Mouse (Mus musculus): ENCODE data around the gene Gm28729. TPM values are rescaled to one million over a fixed set of nuclear protein-coding genes. Genes with fewer than 3 reads are reported as not detected.
"Not testable (repeated sequence)": the region's sequence is repeated elsewhere in the genome, so short reads cannot be mapped to it uniquely, and the experiment has no call there.

The Gm28729 gene
- total RNA-seq, 2 experiments from 2014 or later: 0.38 to 0.81 TPM

DNA sequence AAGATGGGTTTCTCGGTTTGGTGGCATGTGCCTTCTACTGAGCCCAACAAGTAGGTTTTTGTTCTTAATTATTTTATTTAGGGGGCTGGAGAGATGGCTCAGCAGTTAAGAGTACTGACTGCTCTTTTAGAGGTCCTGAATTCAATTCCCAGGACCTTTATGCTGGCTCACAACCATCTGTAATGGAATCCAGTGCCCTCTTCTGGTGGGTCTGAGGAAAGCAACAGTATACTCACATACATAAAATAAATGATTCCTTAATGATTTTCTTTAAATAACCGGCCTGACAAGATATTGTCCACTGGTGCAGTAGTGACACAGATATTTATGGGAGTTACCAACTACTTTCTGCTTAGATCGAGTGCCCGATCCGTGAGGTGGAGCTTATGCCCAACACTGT, 1.9 kb downstream of the Gm28729 start:
- DNase-seq (ENCODE audit: low spot score in 2 of 2): no peak

DNA sequence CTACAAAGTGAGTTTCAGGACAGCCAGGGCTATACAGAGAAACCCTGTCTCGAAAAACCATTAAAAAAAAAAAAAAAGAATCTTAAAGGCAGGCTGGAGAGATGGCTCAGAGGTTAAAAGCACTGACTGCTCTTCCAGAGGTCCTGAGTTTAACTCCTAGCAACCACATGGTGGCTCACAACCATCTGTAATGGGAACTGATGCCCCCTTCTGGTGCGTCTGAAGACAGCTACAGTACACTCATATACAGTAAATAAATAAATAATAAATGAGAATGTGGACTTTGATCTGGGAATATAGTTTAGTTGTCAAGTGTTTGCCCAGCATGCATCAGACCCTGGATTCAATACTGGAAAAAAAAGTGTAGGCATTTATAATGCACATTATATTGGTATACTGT, 3.5 kb downstream of the Gm28729 start:
- DNase-seq (ENCODE audit: low spot score in 2 of 2): not testable (repeated sequence)

GRCm38 (mm10) chr9:96517429-96517828, 7.6 kb downstream of the Gm28729 start:
- DNase-seq (ENCODE audit: low spot score in 2 of 2): no peak

- DNase-seq (ENCODE audit: low spot score in 2 of 2): no peak
Observed at GRCm38 (mm10) chr9:96516806-96517205, 8.3 kb downstream of the Gm28729 start.

- no peak for DNase-seq (ENCODE audit: low spot score in 2 of 2)
Observed at GRCm38 (mm10) chr9:96515737-96516136, 9.3 kb downstream of the Gm28729 start.

- DNase-seq (ENCODE audit: low spot score in 2 of 2): no peak
Observed at GRCm38 (mm10) chr9:96514278-96514677, 10.8 kb downstream of the Gm28729 start.

- DNase-seq (ENCODE audit: low spot score in 2 of 2): peak; percentile 55 to 76
Observed at GRCm38 (mm10) chr9:96506011-96506498, 19.0 kb downstream of the Gm28729 start.

DNA sequence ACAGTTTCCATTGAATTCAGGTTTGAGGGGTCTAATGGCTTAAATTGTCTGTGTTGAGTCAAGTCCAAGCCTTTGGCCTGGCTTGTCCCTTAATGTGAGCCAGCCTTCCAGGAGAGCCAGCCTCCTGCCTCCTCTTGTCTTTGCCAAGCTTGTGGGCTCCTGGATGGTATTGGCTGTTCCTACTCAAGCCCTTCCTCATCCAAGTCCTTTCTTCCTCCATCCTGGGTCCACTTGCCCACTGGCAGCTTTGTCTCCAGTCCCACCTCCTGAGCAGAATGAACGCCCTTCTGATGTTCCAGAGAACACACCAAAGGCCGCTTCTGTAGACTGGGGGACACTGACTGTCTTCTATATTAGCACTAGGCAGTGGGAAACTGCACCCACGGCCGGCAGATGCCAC, 19.9 kb downstream of the Gm28729 start:
- no peak for DNase-seq (ENCODE audit: low spot score in 2 of 2)

DNA sequence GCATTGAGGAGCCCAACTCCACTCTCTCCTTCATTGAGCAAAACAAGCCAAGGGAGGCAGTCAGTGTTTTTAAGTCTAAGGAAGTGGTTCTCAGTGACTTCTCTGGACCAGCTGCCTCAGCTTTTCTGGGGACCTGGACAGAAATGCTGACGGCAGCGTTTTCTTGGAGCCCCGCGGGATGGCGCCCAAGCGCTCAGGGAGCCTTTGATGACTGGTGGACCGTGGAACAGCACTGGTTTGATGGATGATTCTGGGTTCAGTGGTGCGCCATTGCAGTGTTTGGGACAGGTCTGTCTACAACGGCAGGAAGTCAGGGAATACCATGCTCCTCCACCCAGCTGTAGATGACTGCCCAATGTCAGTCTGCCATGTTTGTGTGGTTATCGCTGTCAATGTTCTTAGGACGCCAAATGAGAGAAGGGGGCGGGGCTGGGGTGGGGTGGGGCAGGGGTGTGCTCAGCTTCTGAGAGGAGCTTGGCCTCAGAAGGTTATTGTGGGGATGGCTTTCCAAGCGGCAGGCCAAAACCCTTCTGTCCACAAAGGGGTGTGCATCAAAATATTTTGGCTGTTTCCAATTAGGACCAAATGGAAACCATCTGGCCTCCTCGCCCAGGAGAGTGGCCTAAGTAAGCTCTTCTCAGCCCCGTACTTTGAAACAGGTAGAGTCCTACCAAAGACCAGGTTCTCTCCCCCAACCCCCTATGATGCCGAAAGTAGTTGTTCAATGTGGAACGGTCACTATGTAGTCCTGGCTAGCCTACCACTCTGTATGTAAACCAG, 20.8 kb downstream of the Gm28729 start:
- no peak for DNase-seq (ENCODE audit: low spot score in 2 of 2)

- peak in 1 of 2 experiments; percentile 37 for DNase-seq (ENCODE audit: low spot score in 2 of 2)
Observed at GRCm38 (mm10) chr9:96502856-96503610, 22.0 kb downstream of the Gm28729 start.

GRCm38 (mm10) chr9:96501217-96501616, 23.8 kb downstream of the Gm28729 start:
- DNase-seq (ENCODE audit: low spot score in 2 of 2): no peak

DNA sequence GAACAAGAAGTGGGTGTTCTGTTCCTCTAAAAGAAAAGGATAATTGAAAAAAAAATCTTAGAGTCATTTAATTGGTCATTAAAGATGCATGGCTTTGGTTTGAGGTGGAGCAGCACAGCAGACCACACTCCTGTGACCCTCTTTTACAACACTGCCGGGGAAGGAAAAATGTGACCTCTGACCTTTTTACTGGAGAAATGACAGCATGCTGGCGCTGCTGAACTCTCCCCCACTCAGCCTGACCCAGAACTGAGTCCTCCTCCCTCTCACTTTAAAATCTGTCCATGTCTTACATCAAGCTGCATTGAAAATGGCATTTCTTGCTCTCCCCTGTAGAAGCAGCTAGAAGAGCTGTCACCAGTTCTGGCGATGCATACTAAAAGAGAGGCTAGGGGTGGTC, 31.9 kb downstream of the Gm28729 start:
- DNase-seq (ENCODE audit: low spot score in 2 of 2): no peak

GRCm38 (mm10) chr9:96491810-96492209, 33.3 kb downstream of the Gm28729 start:
- no peak for DNase-seq (ENCODE audit: low spot score in 2 of 2)

DNA sequence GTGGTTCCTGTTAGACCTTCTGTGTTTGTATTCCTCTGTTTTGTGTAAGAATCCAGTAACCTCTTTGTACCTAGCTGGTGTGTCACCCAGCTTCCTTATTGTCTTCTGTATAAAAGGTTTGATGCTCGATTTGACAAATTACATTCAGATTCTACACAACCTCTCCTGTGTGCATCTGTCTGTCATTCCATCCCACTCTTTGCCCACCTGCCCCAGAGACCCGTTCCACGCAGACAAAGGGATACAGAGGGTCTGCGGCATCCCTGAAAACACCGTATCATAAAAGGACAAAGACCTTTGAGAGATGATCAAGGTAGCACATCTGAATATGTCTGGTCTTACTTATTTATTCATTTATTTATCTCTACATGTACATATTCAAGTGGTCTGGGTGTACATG, 37.2 kb downstream of the Gm28729 start:
- not testable (repeated sequence) for DNase-seq (ENCODE audit: low spot score in 2 of 2)

GRCm38 (mm10) chr9:96483648-96484047, 41.4 kb downstream of the Gm28729 start:
- no peak for DNase-seq (ENCODE audit: low spot score in 2 of 2)

DNA sequence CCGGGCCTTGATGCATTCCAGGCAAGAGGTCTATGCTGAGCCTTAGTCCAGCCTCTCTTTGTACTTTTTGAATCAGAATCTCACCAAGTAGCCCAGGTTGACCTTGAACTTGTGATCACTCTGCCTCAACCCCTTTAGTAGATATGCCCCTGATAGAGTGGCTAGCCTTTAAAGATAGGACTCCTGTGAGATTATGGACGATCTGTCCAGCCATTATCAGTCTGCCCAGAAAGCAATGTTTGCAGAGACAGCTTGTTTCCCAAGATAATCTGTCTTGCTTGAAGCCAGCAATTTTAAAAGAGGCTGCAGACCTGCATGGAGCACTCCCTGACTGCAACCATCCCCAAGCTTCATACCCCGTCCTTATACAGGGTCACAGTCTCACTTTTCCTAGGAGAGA, 42.0 kb downstream of the Gm28729 start:
- no peak for DNase-seq (ENCODE audit: low spot score in 2 of 2)

DNA sequence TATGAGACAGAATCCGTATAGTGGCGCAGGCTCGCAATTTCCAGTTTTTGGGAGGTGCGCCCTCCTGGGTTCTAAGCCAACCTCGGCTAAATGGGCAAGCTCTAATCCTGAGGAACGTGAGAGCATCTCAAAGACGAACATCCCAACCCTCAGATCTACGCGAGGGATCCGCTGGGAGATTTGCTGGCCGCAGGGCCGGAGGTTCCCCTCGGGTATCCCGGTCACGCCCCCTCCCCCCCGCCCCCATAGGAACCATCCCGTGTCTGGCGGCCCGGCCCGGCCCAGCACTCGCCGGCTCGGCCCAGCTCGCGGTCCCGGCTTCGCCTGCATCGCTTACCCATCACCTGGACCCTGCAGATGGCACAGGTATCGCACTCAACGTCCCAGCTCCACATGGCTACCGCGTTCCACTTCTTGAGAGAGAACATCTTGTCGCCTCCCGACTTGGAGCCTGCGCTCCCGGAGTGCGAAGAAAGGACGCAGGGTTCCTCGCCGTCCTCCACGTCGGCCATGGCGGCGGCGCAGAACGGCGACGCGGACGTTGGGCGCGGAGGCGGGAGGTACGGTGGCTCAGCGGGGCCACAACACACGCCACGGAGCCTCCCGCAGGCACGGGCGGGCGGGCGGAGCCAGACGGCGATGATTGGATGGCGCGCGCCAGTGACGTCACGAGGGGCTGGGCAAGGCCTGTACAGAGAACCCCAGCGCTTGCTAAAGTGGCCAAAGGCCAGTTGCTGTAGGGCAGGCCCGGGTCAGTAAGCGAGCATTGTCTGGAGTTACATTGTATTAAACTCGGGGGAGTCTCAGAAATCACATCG, 46.8 kb downstream of the Gm28729 start, which contains the start of gene Rnf7:
Gene Rnf7 (minus strand): TSS at position 605 of the 818 bp plus-strand sequence.
- DNase-seq (ENCODE audit: low spot score in 2 of 2): peak; percentile 99

DNA sequence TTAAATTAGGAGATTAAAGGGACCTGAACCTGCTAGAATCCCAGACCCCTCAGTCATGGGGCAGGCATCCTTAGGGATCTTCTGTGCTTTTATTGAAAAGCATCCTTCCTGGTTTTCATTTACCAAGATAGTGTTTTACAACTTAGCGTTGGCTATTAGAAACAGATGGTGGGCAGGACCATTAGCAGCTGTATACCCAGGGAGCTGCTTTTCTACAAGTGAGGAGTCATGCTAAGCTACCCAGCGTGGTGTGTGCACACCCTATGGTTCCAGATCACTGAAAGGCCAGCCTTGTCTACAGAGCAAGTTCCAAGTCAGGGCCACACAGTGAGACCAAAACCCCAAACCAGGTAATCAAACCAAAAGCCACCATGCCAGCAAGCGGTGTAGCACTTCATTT, 52.7 kb downstream of the Gm28729 start:
- no peak for DNase-seq (ENCODE audit: low spot score in 2 of 2)

- DNase-seq (ENCODE audit: low spot score in 2 of 2): not testable (repeated sequence)
Observed at GRCm38 (mm10) chr9:96471681-96472080, 53.4 kb downstream of the Gm28729 start.

DNA sequence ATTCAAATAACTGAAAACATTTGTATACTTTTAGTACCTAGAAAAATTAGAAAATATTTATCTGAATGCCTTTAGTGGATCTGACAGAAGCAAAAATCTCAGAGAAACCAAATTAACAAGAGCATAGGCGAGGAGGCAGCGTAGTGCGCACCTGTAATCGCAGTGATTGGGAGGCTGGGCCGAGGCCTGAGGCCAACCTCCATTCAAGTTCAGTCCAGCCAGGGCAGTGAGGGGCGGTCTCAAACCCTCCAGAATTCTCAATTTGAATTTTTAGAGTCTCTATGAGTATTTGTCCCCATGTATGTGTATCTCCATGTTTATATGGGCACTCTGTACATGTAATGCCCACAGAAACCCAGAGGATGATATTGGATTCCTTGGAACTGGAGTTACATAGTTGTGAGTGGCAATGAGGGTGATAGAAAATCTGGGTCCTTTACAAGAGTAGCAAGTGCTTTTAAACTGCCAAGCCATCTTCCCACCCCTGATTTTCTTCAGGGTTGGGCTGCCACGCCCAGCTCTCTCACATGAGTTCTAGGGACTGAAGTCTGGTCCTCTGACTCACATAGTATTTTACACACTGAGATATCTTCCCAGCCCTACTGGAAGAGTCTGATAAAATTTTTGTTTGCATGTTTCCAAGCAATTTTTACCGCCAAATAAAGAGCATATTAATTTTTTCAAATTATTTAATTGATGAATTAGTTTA, 54.6 kb downstream of the Gm28729 start:
- no peak for DNase-seq (ENCODE audit: low spot score in 2 of 2)

Data from layer of hippocampus, postnatal 14 days (tissue).